Mouse (Mus musculus): ENCODE measurements at regions not wholly inside any gene's neighbourhood (a gene's known extent, or its start where the extent isn't known, plus 50 kb on each side); places are given as distances from the start of the nearest gene placed in this dataset.
"Not testable (repeated sequence)": the region's sequence is repeated elsewhere in the genome, so short reads cannot be mapped to it uniquely, and the experiment has no call there.

- DNase-seq (ENCODE audit: low spot score), result no peak
Measured at GRCm38 (mm10) chrX:94785983-94786382, 61.6 kb downstream of the Zxdb start.

DNA sequence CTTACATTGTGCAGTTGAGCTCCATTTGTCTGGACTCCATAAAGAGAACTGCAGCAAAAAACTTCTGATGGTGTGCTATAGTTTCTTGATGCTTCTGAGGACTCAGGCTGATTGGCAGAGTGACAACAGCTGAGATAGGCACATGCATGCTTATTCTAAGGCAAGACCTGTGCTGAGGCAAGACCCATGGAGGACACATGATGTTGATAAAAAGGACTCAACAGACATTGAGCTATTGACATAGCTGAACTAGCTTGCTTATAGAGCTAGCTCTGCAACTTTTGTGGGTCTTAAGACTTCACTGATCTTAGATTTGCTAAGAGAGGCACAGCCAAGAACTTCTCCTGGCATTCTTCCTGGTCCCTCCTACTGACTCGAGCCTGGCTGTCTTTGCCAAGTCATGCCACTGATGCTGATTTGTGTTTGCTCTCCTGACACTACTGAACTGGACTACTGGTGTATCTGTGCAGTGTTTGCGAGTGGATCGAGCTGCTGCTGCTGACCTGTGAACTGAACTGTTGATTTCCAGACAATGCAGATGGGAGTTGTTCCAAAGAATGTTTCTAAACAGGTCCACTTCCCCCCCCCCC lies 64.1 kb downstream of the Zxdb start:
- DNase-seq (ENCODE audit: low spot score), result no peak

DNA sequence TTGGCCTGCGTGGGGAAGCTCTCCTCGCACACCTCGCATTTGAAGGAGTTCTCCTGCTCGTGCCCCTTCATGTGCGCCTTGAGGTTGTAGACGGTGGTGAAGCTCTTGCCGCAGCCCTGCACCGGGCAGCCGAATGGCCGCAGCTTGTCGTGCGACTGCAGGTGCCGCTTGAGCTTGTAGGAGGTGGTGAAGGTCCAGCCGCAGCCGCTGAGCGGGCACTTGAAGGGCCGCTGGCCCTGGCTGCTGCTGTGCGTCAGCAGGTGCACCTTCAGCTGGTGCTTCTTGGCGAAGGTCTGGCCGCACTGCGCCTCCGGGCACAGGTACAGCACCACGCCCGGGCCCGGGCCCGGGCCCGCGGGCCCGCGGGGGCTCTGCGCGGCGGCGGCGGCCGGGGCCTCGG lies 72.5 kb downstream of the Zxdb start:
- not testable (repeated sequence) for DNase-seq (ENCODE audit: low spot score)

- DNase-seq (ENCODE audit: low spot score), result not testable (repeated sequence)
Measured at GRCm38 (mm10) chrX:94797348-94798182, 73.2 kb downstream of the Zxdb start.

GRCm38 (mm10) chrX:94798183-94798619 lies 73.8 kb downstream of the Zxdb start:
- not testable (repeated sequence) for DNase-seq (ENCODE audit: low spot score)

DNA sequence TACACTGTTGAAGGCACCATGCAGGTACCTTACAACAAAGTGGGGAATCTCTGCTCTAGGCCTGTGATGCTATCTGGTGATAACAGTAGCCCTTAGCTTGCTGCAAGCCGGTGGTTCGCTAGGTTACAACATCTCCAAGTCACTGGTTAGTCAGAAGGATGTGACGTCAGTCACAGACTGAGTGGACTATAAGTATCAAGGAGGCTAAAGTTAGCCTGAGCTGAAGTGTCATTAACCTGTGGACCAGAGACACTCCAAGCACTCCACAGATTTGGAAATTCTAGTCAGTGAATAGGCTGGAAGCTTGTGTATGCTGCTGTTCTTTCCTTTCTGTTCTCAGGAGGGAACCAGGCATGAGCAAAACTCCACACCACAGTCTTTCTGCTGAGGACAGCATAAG lies 88.4 kb downstream of the Zxdb start:
- DNase-seq (ENCODE audit: low spot score), result not testable (repeated sequence)

DNA sequence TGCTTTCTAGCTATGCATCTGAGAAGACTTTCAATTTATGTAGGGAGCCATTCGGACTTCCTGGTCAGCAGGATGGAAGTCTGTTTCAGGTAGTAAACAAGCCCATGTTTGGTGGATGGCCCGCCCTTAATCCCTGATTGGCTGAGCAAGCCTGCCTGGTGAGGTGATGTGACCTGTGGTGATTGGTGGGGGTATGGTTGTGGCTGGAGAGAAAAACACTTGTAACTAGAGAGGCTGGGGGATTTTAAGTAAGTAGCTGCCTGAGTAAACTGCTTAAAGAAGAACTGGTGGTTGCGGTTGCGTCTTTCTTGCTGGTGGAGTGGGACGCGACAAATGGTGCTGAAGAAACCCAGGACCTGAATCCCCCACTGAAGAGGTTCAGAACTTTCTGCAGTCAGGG lies 103.2 kb downstream of the Zxdb start:
- DNase-seq (ENCODE audit: low spot score), result not testable (repeated sequence)

- DNase-seq (ENCODE audit: low spot score), result peak; percentile 8
Measured at GRCm38 (mm10) chrX:94844110-94844779, 119.9 kb downstream of the Zxdb start.

- not testable (repeated sequence) for DNase-seq (ENCODE audit: low spot score)
Measured at GRCm38 (mm10) chrX:94849549-94849948, 125.2 kb downstream of the Zxdb start.

- no peak for DNase-seq (ENCODE audit: low spot score)
Measured at GRCm38 (mm10) chrX:94857501-94857900, 133.1 kb downstream of the Zxdb start.

- DNase-seq (ENCODE audit: low spot score), result no peak
Measured at GRCm38 (mm10) chrX:94857954-94858353, 133.6 kb downstream of the Zxdb start.

GRCm38 (mm10) chrX:94863123-94863522 lies 138.8 kb downstream of the Zxdb start:
- no peak for DNase-seq (ENCODE audit: low spot score)

GRCm38 (mm10) chrX:94865531-94866502 lies 141.4 kb downstream of the Zxdb start:
- DNase-seq (ENCODE audit: low spot score), result peak; percentile 92

DNA sequence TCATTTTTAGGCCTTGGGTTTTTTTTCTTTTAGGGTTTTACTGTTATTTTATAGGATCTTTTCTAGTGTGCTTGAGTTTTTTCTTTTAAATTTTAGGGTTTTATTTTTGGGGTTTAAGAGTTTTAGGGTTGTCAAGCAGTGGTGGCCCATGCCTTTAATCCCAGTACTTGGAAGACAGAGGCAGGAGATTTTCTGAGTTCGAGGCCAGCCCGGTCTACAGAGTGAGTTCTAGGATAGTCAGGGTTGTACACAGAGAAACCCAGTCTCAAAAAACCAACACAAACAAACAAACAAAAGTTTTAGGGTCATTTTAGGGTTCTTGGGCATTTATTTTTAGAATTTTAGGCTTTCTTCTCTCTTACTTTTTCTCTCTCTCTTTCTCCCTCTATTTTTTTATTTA lies 142.9 kb downstream of the Spin4 start:
- peak; percentile 6 for DNase-seq (ENCODE audit: low spot score)
